Mouse (Mus musculus): ENCODE results near the gene Rnf144a.

GRCm38 (mm10) chr12:26285939-26286338 lies 129.1 kb downstream of the Rnf144a start:
- TF ChIP-seq MAFK (IDR thresholded peaks at IDR 0.05; ENCODE audit: borderline replicate concordance, low read depth, low read length) (no peak), CTCF (IDR thresholded peaks at IDR 0.05 in 2 of 3, conservative IDR thresholded peaks at IDR 0.05 in 1 of 3; ENCODE audit: control insufficient read depth in 1 of 3, insufficient read depth in 1 of 3, low read depth in 2 of 3, low read length in 3 of 3, poor library complexity in 1 of 3, severe bottlenecking in 1 of 3) (no peak), RCOR1 (IDR thresholded peaks at IDR 0.05; ENCODE audit: low read depth, low read length) (no peak), NRF1 (IDR thresholded peaks at IDR 0.05; ENCODE audit: insufficient read depth, low read depth, low read length, poor library complexity, severe bottlenecking) (no peak), USF1 (IDR thresholded peaks at IDR 0.05; ENCODE audit: low read depth, low read length) (no peak), POLR2A (IDR thresholded peaks at IDR 0.05; ENCODE audit: control insufficient read depth in 1 of 2, insufficient read depth in 1 of 2, low read depth in 1 of 2, low read length in 2 of 2, poor library complexity in 1 of 2) (no peak), TAL1 (IDR thresholded peaks at IDR 0.05; ENCODE audit: low read length) (no peak), USF2 (IDR thresholded peaks at IDR 0.05; ENCODE audit: borderline replicate concordance in 1 of 2, insufficient read depth in 1 of 2, low read depth in 1 of 2, low read length in 2 of 2) (no peak), KAT2A (conservative IDR thresholded peaks at IDR 0.05; ENCODE audit: low read depth, low read length) (no peak)

All from MEL (cell line).